Mouse (Mus musculus) ES-CJ7 (cell line): Measurements from ENCODE around the gene Thap7.

ENCODE experiments used
- DNase-seq: peaks from one replicate; pipeline ENCODE4 v3.0.0; 2011; ENCODE audit warnings: low read depth, low spot score

Thap7 gene

GRCm38 (mm10) chr16:17488478-17489468 lies 42.2 kb downstream of the Thap7 start:
- peak; percentile 59 for DNase-seq

GRCm38 (mm10) chr16:17486505-17486904 lies 44.4 kb downstream of the Thap7 start:
- no peak for DNase-seq

- DNase-seq: no peak
Observed at GRCm38 (mm10) chr16:17481465-17481864, 49.5 kb downstream of the Thap7 start.

- DNase-seq: no peak
Observed at GRCm38 (mm10) chr16:17478331-17478943, 52.5 kb downstream of the Thap7 start.
